Mouse (Mus musculus): ENCODE results near the gene Elfn1. TPM values are rescaled to one million over a fixed set of nuclear protein-coding genes. Genes with fewer than 3 reads are reported as not detected.
A peak's percentile ranks its signal among the peaks of the same experiment; 100 is the strongest.

Gene Elfn1
- total RNA-seq, 2 experiments from 2014 or later, result 0.08 to 0.38 TPM

GRCm38 (mm10) chr5:139909710-139910550 is 2.2 kb downstream of the Elfn1 start:
- intact Hi-C loops (cut with DNase I), result loop anchor here (2.0 to 5.0 kb wide), 3 partner anchors 23 to 287 kb away; no protein-coding TSS in a partner anchor
- no peak for DNase-seq

- no peak for DNase-seq
- intact Hi-C loops (cut with DNase I), result no loop called here
These were observed 3.1 kb downstream of the Elfn1 start for GRCm38 (mm10) chr5:139910755-139911300.

- DNase-seq, result no peak
- intact Hi-C loops (cut with DNase I), result no loop called here
These were observed 3.8 kb downstream of the Elfn1 start for GRCm38 (mm10) chr5:139911506-139911905.

DNA sequence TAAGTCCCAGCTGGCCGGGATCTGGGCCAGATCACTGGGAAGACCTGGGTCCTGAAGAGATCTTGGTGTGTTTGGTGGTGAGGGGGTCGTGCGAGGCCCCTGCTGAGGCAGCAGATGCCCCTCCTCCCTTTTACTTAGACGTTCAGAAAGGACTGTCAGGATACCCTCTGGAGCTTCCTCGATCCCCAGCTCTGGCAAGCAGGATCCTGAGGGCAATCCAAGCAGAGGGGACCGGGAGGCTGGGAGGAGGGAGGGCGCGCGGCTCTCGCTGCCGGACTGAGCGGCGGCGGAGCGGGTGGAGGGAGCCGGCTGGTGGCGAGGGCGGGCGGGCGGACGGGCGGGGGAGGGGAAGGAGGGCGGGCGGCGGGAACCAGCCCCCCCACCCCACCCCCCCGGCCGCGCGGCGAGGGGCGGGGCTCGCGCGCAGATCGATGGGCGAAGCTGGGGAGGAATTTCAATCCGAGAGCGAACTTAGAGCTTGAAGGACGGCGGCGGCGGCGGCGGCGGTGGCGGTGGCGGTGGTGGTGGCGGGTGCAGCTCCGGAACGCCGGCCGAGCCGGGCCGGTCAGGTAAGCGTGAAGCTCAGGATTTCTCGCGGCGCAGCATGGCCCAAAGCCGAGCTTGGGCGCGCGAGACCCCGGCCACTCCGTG is 4.5 kb downstream of the Elfn1 start:
- no peak for DNase-seq
- intact Hi-C loops (cut with DNase I), result no loop called here

DNA sequence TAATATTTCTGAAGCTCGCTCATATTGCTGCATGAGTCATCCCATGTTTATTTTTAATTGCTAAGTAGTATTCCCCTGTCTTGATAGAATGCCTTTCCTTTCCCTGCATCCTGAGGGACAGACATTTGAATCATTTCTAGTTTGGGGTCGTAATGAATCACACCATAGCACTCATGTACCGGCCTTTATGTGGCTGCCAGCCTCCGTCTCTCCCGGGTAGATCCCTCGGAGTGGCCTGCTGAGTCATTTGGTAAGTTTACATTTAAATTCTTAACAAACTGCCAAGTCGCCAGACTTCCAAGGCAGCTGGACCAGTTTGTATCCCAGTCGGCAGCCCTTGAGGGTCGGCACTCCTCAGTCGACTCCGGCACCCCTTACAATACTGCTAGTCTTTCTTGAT is 13.9 kb downstream of the Elfn1 start:
- intact Hi-C loops (cut with DNase I), result no loop called here
- no peak for DNase-seq

DNA sequence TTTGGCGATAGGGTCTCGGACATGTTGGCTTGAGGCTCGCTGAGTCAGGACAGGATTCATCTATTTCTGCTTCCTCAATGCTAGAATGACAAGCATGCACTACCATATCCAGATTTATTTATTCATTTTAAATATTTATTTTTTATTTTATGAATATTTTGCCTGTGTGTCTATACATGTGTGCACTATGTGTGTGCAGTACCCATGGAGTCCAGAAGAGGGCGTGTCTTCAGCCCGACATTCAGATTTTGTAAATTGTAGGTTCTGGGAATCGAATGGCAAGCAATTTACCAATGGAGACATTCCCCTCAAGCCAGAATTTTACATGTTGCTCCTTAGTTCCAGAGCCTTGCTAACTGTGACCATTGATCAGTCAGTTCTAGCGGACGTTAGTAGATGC is 16.1 kb downstream of the Elfn1 start:
- DNase-seq, result no peak
- intact Hi-C loops (cut with DNase I), result no loop called here

DNA sequence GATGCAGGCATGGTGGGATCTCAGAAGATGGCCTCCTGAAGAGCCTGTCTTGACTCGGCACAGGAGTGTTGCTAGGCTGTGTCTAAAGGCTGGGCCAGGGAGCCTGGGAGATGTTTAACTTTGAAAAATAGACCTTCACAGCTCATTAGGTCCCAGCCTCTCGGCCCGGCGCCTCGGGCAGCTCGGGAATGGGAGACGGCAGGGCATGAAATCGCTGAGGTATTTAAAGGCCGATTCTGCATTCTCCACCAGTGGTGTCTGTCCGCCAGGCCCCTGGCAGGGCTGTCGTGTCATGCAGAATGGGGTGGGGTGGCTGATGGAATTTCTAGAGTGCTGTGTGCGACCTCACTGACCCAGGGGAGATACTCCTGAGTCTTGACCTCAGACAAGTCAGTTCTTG is 22.4 kb downstream of the Elfn1 start:
- intact Hi-C loops (cut with DNase I), result no loop called here
- no peak for DNase-seq

GRCm38 (mm10) chr5:139930927-139931351 is 23.2 kb downstream of the Elfn1 start:
- intact Hi-C loops (cut with DNase I), result no loop called here
- DNase-seq, result no peak

DNA sequence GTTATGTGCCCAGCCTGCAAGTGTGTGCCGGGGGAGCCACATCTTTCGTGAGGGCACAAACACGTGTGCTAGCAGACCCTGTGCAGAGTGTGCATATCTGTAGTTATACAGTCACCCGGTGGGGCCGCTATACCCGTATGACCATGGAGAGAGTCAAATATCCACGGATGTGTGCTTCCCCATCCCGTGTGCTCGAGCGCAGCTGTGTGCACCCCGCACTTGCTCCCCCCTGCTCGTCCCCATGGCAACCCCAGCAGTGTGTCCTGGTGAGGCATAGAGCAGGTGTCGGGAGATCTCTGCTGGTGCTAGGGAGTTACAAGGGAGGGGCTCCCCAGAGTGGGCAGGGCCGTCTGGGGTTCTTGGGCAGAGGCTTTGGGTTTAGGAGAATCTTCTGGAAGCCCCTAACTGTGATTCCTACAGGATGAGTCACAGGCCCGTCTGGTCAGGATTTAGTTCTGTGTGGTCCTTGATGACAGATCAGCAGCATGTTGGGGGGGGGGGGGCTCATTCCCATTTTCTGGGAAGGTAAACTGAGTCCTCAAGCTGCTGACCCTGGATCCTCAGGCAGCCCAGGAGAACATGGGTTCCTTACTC is 24.3 kb downstream of the Elfn1 start:
- no peak for DNase-seq
- intact Hi-C loops (cut with DNase I), result loop anchor here (2.0 kb wide), 2 partner anchors 23 to 93 kb away; no protein-coding TSS in a partner anchor

- intact Hi-C loops (cut with DNase I), result loop anchor here (2.0 kb wide), 2 partner anchors 24 to 94 kb away; no protein-coding TSS in a partner anchor
- peak in 1 of 2 experiments; percentile 46 for DNase-seq
These were observed 25.0 kb downstream of the Elfn1 start for GRCm38 (mm10) chr5:139932595-139933271.

- intact Hi-C loops (cut with DNase I), result loop anchor here (2.0 kb wide), 2 partner anchors 25 to 95 kb away; no protein-coding TSS in a partner anchor
- DNase-seq, result peak; percentile 53 to 54
These were observed 25.7 kb downstream of the Elfn1 start for GRCm38 (mm10) chr5:139933476-139933875.

DNA sequence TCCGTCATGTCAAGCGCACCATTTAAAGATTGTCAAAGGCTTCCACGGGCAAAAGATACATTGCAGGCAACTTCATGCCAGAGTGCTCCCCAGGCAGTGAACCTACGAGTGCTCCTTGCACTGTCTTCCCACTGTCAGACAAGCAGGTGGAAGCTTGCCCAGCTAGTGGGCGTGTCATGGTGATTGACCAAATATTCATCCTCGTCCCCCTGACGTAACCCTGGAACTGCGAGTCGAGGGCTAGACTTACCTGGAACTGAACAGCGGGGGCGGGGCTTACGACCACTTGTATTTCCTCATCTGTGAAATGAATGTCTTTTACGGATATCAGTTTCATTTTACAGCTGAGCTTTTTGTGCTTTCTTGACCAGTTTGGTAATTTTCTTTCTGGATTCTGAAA is 28.7 kb downstream of the Elfn1 start:
- DNase-seq, result no peak
- intact Hi-C loops (cut with DNase I), result no loop called here

- DNase-seq, result no peak
- intact Hi-C loops (cut with DNase I), result no loop called here
These were observed 37.0 kb downstream of the Elfn1 start for GRCm38 (mm10) chr5:139944697-139945096.

GRCm38 (mm10) chr5:139945715-139946364 is 38.1 kb downstream of the Elfn1 start:
- intact Hi-C loops (cut with DNase I), result no loop called here
- DNase-seq, result no peak

GRCm38 (mm10) chr5:139947446-139947845 is 39.7 kb downstream of the Elfn1 start:
- intact Hi-C loops (cut with DNase I), result no loop called here
- DNase-seq, result no peak

DNA sequence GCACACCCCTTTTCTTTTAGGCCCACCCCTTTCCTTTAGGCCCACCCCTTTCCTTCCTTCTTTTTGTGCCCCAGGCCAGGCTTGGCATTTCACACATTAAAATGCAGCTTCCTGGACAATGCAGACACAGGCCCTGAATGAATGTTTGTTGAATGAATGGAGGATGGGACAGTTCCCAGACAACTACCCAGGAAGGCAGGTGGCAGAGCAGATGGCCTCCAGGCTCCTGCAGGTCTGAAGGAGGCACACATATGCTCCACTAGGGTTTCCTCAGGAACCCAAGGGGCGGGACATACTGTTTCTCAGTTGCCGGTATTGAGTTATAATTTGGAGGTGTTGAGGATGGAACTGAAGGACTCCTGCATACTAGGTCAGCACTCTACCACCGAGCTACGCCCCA is 40.8 kb downstream of the Elfn1 start:
- no peak for DNase-seq
- intact Hi-C loops (cut with DNase I), result no loop called here

- intact Hi-C loops (cut with DNase I), result no loop called here
- no peak for DNase-seq
These were observed 41.6 kb downstream of the Elfn1 start for GRCm38 (mm10) chr5:139949363-139949762.

DNA sequence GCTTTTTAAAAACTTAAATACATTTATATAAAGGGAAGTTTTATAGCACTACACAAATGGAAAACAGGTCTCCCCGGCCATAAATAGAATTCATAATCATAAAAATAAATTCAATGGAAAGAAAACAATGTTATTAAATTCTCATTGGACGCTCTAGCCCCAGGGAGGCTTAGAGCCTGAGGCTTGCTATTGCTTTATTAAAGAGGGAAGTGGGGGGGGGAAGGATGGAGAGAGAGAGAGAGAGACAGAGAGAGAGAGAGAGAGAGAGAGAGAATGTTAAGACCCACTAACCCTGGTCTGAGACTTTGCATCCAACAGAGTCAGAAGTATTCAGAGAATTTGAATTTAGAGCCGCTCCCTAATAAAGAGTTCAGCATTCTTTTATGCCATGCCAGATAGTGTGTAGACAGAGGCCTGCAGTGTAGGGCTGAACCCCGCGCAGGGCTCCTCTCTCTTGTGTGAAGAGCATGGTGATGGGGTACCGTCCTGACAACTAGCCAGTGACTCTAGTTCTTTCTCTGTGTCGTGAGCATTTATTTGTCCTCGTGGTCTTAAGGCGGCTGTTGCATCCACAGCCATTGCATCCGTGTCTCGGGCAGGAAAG is 42.3 kb downstream of the Elfn1 start:
- intact Hi-C loops (cut with DNase I), result no loop called here
- no peak for DNase-seq

GRCm38 (mm10) chr5:139956859-139957258 is 49.1 kb downstream of the Elfn1 start:
- DNase-seq, result peak in 1 of 2 experiments; percentile 13
- intact Hi-C loops (cut with DNase I), result no loop called here

DNA sequence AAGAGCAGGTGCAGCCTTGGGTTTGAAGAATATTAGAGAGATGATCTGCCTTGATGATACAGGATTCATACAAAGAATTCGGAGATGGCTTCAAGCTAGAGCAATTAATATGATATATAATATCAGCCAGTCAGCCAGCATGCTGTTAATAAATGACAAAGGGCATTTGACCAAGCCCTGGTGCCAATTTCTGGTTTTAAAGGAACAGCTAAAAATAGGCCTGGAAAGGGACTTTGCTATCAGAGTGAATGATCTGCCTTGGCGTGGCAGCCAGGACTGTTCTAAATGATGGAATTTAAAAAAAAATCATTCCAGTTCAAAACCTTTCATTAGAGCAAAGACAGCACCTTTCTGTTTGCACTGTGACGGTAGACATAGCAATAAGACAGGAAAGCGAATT is 52.0 kb downstream of the Elfn1 start:
- intact Hi-C loops (cut with DNase I), result no loop called here
- no peak for DNase-seq

All from heart, postnatal 36 days (tissue).